Mouse (Mus musculus) midbrain, embryonic 13.5 days (tissue): ENCODE results near the gene C8g. TPM values are rescaled to one million over a fixed set of nuclear protein-coding genes. Genes with fewer than 3 reads are reported as not detected.

Experiments
- ATAC-seq: fragments of 200-750 bp; cut with Nextera tagmentation; 2 replicates; pipeline ENCODE4 v1.8.0; 2017; ENCODE audit warnings: mild to moderate bottlenecking, moderate TSS enrichment, moderate library complexity
- H3K27ac ChIP-seq: fragments of 300-500 bp; sonication (generic); 2 replicates; pipeline ENCODE4 v1.5.1; 2015; ENCODE audit warnings: inconsistent platforms, mild to moderate bottlenecking, moderate library complexity
- H3K27me3 ChIP-seq: fragments of 300-500 bp; sonication (generic); 2 replicates; pipeline ENCODE4 v1.6.1; 2015; ENCODE audit warnings: mild to moderate bottlenecking, inconsistent platforms
- H3K36me3 ChIP-seq: fragments of 300-500 bp; sonication (generic); 2 replicates; pipeline ENCODE4 v1.6.1; 2015; ENCODE audit warnings: mild to moderate bottlenecking, inconsistent platforms
- H3K4me1 ChIP-seq: fragments of 300-500 bp; sonication (generic); replicated peaks from 2 replicates; pipeline ENCODE4 v1.6.1; 2015; ENCODE audit warnings: inconsistent platforms
- H3K4me2 ChIP-seq: fragments of 300-500 bp; sonication (generic); replicated peaks from 2 replicates; pipeline ENCODE4 v1.6.1; 2015; ENCODE audit warnings: moderate library complexity, mild to moderate bottlenecking, inconsistent platforms
- H3K4me3 ChIP-seq: fragments of 300-500 bp; sonication (generic); replicated peaks from 2 replicates; pipeline ENCODE4 v1.5.1; 2015; ENCODE audit warnings: mild to moderate bottlenecking, inconsistent platforms
- H3K9ac ChIP-seq: fragments of 300-500 bp; sonication (generic); replicated peaks from 2 replicates; pipeline ENCODE4 v1.6.1; 2015; ENCODE audit warnings: mild to moderate bottlenecking, inconsistent platforms
- H3K9me3 ChIP-seq: fragments of 300-500 bp; sonication (generic); 2 replicates; pipeline ENCODE4 v1.6.1; 2016; ENCODE audit warnings: mild to moderate bottlenecking, inconsistent platforms
- WGBS: fragments of 180-500 bp; shearing (Covaris S2); methylation state at CpG from one replicate; pipeline ENCODE4 v1.1.7; 2015; 5-methylcytosine and 5-hydroxymethylcytosine counted together
- polyA plus RNA-seq: library from polyadenylated mRNA; unstranded; fragments of >200 nt; fragmentation: Nextera tagmentation; extraction: Ambion mirVana; gene quantifications from 2 replicates; pipeline ENCODE4 v1.2.1, GENCODE M21; 2015

Gene C8g
- polyA plus RNA-seq, 1 experiment from 2014 or later: 5.6 TPM

DNA sequence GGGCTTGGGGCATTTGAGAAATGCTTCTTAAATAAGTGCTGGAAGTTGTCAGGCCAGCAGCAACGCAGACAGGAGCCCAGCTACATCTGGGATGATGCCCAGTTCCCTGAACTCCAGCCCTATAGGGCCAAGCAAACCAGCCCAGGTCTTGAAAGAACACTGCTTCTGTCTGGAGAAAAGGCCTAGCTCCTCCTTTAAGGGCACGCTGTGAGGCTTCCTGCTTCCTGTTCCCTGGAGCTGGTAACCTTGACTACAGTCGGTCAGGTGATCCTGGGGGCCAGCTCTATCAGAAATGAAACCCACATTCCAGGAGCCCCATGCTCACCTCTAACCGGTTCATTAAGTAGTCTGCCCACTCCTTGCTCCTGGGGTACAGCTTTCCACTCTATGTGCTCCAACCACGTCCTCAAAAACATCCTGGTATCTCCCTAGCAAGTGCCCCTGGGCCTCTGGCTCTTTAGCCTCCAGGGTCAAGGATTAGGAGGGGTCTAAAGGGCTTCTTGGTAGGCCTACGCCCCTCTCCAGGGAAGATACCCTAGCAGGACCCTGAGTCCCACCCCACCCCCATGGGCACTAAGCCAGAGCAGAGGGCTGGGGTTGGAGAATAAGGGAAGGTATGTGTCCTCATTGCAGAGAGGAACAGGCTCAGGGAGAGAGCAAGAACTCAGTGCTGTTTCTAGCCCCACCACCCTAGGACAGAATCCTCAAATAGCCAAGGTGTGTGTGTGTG, 3.5 kb downstream of the C8g start:
- Histone ChIP-seq H3K27ac (no peak overlapping the region), H3K4me3 (no peak overlapping the region), H3K27me3 (no peaks in the 10 kb centered on the region), H3K9me3 (no peaks in the 10 kb centered on the region), H3K36me3 (peaks cover 6% of the 10 kb centered on the region), H3K4me1 (peaks cover 17% of the 10 kb centered on the region), H3K4me2 (no peak overlapping the region), H3K9ac (no peak overlapping the region)
- no peak for ATAC-seq
- WGBS: 70% methylated on average over 6 of the region's 6 CpGs

DNA sequence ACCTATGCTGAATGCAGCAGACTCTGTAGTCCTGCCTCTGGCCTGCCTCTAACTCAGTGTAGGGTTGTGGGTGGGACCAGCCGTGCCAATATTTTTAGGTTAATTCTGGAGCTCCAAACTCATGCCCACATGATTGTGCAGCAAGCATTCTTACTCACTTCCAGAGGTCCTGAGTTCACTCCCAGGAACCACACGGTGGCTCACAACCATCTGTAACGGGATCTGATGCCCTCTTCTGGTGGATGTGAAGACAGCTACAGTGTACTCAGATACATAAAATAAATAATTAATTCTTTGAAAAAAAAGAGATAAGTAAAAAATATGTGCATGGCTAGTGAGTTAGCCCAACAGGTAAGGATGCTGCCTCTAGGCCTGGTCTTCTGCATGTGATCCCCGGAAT, 5.1 kb downstream of the C8g start:
- 47% methylated on average over 4 of the region's 4 CpGs for whole genome bisulfite sequencing
- no peak for ATAC-seq
- Histone ChIP-seq H3K27ac (no peak overlapping the region), H3K27me3 (no peaks in the 10 kb centered on the region), H3K36me3 (no peaks in the 10 kb centered on the region), H3K9ac (no peak overlapping the region), H3K4me2 (no peak overlapping the region), H3K4me3 (no peak overlapping the region), H3K9me3 (no peaks in the 10 kb centered on the region), H3K4me1 (peaks cover 7% of the 10 kb centered on the region)

DNA sequence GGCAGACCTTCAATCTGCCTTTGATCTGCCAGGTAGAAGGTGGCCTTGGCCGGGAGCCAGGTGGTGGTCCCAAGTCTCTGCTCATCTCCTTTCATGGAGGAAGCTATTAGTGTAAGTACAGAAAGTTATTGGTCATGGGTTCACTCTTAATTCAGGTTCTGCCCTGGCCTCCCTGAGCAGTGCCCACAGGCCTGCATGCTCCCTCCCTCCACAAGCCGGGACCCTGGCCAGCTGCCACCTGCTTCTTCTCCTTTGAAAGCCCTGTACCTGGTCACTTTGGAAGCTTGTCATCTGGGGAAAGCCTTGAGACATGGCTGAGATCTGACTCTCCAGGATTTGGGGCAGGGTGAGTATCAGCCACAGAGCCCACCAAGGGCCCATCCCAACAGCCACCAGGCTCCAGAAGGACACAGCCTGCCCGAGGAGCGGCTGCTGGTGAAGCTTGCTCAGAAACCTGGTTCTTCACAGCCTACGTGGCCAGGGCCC, 8.0 kb downstream of the C8g start, which contains the start of gene Lcn12:
TSS of gene Lcn12 (minus strand) at position 436 of the 486 bp plus-strand sequence.
- 89% methylated on average over 5 of the region's 5 CpGs for WGBS
- no peaks in the 10 kb centered on the region for H3K36me3 ChIP-seq

DNA sequence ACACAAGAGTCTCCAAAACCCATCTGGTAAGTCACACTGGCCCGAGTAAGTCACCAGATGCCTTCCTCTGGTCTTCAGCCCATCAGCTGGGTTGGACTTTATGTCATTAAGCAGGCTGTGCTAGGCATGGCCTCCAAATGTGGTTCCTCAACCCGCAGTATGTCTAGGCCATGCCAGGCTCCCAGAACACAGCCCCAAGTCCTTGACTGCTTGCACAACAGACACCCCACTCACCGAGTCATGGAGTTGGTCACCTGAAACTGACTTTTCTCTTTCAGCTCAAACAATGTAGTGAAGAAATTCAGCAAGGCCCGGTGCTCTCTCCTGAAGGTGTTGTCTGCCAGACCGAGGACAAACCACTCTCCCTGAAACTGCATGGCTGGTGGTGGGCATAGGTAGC, 8.5 kb downstream of the C8g start:
- Histone ChIP-seq H3K9me3 (no peaks in the 10 kb centered on the region), H3K27me3 (0 out of 2 replicates have a peak, but pooled peaks cover 3% of the 10 kb centered on the region), H3K27ac (no peak overlapping the region), H3K4me2 (no peak overlapping the region), H3K9ac (no peak overlapping the region), H3K4me1 (no peaks in the 10 kb centered on the region), H3K36me3 (no peaks in the 10 kb centered on the region), H3K4me3 (no peak overlapping the region)
- ATAC-seq: no peak
- 81% methylated on average over 5 of the region's 5 CpGs for WGBS

More for the DNA sequence above, 8.0 kb downstream of the C8g start, which contains the start of gene Lcn12:
- no peak within 1 kb of the TSS for H3K27ac ChIP-seq
- ATAC-seq: no peak
- H3K4me1 ChIP-seq: no peaks in the 10 kb centered on the region
- no peaks in the 10 kb centered on the region for H3K9me3 ChIP-seq
- H3K4me2 ChIP-seq: no peak within 1 kb of the TSS
- no peak within 1 kb of the TSS for H3K9ac ChIP-seq
- H3K27me3 ChIP-seq: no peaks in the 10 kb centered on the region
- H3K4me3 ChIP-seq: no peak within 1 kb of the TSS

DNA sequence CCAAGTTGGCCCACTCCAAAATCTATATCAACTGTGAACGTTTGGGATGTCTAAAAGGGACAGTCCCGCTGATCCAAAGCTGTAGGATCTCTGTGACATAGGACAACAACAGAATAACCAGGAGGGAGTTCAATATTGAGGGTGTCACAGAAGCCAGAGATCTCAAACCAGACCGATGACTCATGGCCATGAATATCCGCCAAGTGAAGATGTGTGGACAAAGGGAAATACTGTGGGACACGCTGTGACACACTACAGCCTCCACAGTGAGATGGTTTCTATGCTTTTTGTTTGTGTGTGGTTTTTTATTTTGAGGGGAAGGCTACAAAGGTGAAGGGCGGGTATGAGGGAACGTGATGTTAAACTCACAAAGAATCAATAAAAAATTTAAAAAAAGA, 12.8 kb downstream of the C8g start:
- H3K9ac ChIP-seq: no peak overlapping the region
- H3K4me2 ChIP-seq: no peak overlapping the region
- H3K9me3 ChIP-seq: no peaks in the 10 kb centered on the region
- WGBS: 84% methylated on average over 7 of the region's 7 CpGs
- no peak overlapping the region for H3K4me3 ChIP-seq
- 0 out of 2 replicates have a peak, but pooled peaks cover 3% of the 10 kb centered on the region for H3K27me3 ChIP-seq
- H3K36me3 ChIP-seq: no peaks in the 10 kb centered on the region
- no peaks in the 10 kb centered on the region for H3K4me1 ChIP-seq
- H3K27ac ChIP-seq: no peak overlapping the region
- no peak for ATAC-seq

DNA sequence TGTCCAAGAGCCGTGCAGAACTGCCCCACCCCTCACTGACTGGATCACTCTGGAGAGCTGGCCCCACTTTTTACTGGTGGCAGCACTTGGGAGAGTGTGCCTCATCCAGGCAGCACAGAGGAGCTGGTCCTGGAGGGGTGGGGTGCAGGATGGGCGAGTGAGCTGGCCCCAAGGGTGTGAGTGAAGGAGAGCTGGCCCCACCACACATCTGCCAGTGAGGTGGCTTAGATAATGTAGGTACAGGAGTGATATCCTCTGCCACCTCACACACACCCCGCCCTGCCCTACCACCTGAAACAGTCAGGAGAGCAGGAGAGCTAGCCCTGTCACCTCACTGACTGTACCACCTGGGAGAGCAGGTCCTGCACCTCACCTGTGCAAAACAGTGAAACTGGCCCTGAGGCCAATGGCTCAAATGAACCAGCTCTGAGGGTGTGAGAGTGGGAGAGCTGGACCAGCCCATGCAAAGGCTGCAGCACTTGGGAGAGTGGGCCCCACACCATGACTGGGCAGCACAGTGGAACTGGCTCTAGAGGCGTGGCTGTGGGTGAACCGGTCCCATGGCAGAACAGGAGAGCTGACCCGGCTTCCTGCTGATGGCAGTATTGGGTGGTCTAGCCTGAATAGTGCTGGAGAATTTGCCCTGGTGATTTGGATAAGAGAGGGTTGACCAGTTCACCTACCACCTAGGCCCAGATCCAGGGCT, 13.4 kb downstream of the C8g start:
- Histone ChIP-seq H3K9me3 (no peaks in the 10 kb centered on the region), H3K4me1 (no peaks in the 10 kb centered on the region), H3K27ac (no peak overlapping the region), H3K27me3 (0 out of 2 replicates have a peak, but pooled peaks cover 3% of the 10 kb centered on the region), H3K36me3 (no peaks in the 10 kb centered on the region), H3K9ac (no peak overlapping the region), H3K4me3 (no peak overlapping the region), H3K4me2 (no peak overlapping the region)
- ATAC-seq: no peak
- 73% methylated on average over 6 of the region's 6 CpGs for WGBS

DNA sequence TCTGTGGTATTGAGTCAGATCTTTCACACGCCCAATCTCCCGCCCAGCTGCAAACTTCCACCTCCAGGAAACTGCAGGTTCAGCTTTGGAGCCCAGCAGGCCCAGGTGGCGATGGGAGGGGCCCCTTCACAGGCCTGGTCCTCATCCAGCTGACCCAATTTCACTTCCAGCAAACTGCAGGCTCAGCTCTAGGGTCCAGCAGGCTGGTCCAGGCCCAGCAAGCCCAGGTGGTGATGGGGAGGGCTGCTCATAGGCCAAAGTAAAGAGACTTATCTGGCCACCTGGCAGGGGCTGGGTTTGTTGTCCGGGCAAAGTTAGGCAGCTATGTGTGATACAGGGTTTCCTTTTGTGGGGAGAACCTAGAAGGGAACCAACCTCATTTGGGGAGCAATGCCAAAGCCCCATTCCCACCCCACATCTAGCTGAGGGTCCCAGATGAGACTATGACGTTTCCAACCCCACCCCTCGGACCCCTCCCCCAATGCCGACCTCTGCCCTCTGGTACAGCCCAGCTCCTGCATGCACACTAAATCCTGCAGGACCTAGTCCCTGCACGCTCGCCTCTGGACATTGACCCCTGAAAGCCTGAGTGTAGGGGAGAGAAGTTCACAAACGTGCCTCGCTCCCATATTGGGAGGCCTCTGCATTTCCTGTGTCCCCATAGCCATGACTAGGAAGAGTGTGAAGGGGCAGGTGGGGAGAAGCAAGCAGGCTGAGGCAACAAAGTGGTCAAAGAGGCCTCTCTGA, 16.4 kb downstream of the C8g start:
- 70% methylated on average over 11 of the region's 11 CpGs for WGBS
- no peaks in the 10 kb centered on the region for H3K9me3 ChIP-seq
- no peak for ATAC-seq
- no peak overlapping the region for H3K4me3 ChIP-seq
- H3K27ac ChIP-seq: no peak overlapping the region
- no peak overlapping the region for H3K4me2 ChIP-seq
- 0 out of 2 replicates have a peak, but pooled peaks cover 3% of the 10 kb centered on the region for H3K27me3 ChIP-seq
- no peaks in the 10 kb centered on the region for H3K4me1 ChIP-seq
- no peak overlapping the region for H3K9ac ChIP-seq
- H3K36me3 ChIP-seq: no peaks in the 10 kb centered on the region

DNA sequence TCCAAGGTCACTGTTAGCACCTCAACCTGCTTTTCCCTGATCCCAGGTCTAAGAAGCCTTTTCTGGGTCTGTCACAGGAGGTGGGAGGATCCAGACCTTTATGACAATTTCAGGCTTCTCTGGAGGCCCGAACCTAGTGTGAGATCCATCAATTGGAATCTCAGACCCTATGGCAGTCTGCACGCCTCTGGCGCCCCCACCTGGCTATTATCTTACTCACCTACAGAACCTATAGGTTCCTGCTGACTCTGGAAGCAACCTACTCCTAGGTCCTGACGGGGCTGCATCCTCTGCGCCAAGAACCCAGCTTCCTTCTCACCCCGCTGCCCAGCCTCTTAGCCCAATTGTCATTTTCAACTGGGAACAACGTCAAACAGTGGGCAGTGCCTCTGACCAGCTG, 18.6 kb downstream of the C8g start:
- H3K4me1 ChIP-seq: no peaks in the 10 kb centered on the region
- H3K9me3 ChIP-seq: no peaks in the 10 kb centered on the region
- H3K27ac ChIP-seq: no peak overlapping the region
- WGBS: 34% methylated on average over 7 of the region's 7 CpGs
- no peak overlapping the region for H3K4me3 ChIP-seq
- H3K36me3 ChIP-seq: no peaks in the 10 kb centered on the region
- no peak for ATAC-seq
- H3K9ac ChIP-seq: no peak overlapping the region
- H3K27me3 ChIP-seq: no peaks in the 10 kb centered on the region
- H3K4me2 ChIP-seq: no peak overlapping the region

DNA sequence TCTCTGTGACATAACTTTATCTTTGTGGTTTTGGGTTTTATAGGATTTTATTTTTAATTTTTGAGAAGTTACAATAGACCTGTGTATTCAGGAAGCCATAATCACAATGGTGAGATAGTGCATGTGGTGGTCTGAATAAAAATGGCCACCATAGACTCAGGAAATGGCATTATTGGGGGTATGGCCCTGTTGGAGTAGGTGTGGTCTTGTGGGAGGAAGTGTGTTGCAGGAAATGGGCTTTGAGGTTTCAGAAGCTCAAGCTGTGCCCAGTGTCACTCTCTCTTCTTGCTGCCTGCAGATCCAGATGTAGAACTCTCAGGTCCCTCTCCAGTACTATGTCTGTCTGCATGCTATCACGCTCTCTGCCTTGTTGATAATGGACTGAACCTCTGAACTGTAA, 21.0 kb downstream of the C8g start:
- WGBS: 94% methylated on average over 1 of the region's 1 CpGs

DNA sequence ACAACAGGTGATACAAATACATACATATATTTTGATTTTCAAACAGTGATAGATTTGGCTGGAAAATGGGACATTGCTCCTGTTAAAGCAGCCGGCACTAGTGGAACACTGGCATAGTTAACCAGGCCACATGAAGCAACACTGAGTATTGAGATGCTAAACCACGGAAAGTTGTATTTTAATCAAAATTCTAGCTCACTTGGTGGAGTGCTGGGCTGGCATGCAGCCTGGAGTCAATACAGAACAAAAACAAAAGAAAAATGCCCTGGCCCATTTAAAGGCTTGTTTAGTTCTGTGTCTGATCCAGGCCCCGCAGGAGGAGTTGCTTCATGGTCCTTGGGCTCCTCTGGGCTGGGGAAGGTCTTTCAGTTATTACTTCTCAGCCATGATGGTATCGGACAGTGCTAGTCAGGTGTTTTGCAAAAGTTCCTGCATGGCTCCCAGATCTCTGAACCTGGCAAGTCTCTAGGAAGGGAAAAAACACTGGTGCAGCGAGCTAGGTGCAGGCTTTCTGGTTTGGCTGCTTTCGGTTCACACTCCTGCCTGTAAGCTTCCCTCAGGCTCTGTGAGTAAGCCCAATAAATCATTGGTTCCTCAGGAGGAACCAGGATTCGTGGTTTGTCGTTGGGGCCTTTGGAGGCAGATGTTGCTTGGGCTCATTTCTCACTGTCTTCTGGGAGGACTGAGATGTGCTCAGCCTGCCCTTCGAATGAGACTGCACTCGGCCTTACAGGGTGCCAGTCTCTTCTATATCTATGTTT, 21.8 kb downstream of the C8g start:
- Histone ChIP-seq H3K4me3 (no peak overlapping the region), H3K36me3 (no peaks in the 10 kb centered on the region), H3K4me2 (no peak overlapping the region), H3K4me1 (no peaks in the 10 kb centered on the region), H3K9me3 (no peaks in the 10 kb centered on the region), H3K9ac (no peak overlapping the region), H3K27me3 (no peaks in the 10 kb centered on the region), H3K27ac (no peak overlapping the region)
- no peak for ATAC-seq
- 78% methylated on average over 10 of the region's 10 CpGs for WGBS

More for the DNA sequence above, 21.0 kb downstream of the C8g start:
- H3K4me2 ChIP-seq: no peak overlapping the region
- no peak overlapping the region for H3K4me3 ChIP-seq
- no peaks in the 10 kb centered on the region for H3K9me3 ChIP-seq
- no peak overlapping the region for H3K27ac ChIP-seq
- no peaks in the 10 kb centered on the region for H3K27me3 ChIP-seq
- H3K36me3 ChIP-seq: no peaks in the 10 kb centered on the region
- no peaks in the 10 kb centered on the region for H3K4me1 ChIP-seq
- no peak overlapping the region for H3K9ac ChIP-seq
- ATAC-seq: no peak

DNA sequence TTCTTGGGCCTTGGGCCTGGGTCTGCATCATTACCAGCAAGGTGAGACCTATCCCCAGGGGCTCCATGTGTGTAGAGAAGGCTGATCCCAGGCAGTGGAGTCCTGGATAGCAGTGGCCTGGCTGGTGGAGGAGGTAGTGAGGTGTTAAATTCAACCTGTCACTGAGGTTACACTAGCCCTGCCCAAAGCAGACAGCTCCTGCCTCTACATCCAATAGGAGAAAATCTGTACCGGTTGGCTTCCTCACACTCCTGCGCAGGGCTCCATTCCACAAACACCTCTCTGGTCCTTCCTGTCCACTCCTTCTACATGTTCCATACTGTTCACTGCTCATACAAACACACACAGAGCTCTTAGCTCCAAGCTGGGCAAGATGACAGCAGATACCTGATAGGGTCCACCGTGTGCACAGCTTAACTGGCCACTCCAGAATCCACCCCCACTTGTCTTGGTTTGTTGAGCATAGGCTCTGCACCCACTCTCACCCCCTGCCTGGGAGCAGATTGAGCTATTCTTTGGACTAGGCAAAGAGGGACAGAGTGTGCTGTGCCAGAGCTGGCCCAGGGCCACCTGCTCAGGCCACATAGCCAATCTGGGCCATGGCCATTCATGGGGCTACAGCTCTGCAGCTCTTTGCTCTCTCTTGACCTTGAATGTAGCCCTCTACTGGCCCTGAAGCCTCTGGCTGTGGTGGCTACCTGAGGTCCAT, 23.4 kb downstream of the C8g start:
- Histone ChIP-seq H3K9me3 (no peaks in the 10 kb centered on the region), H3K27me3 (no peaks in the 10 kb centered on the region), H3K4me3 (no peak overlapping the region), H3K4me2 (no peak overlapping the region), H3K36me3 (no peaks in the 10 kb centered on the region), H3K27ac (no peak overlapping the region), H3K4me1 (no peaks in the 10 kb centered on the region), H3K9ac (no peak overlapping the region)
- no peak for ATAC-seq
- 95% methylated on average over 3 of the region's 3 CpGs for whole genome bisulfite sequencing
